Mouse (Mus musculus): ENCODE results near the gene Unc13b.

- no peak for TF ChIP-seq POLR2A (IDR thresholded peaks at IDR 0.05; ENCODE audit: insufficient read length, low read depth)
- TF ChIP-seq USF1 (IDR thresholded peaks at IDR 0.05; ENCODE audit: low read depth) = no peak
- TF ChIP-seq MYOD1 (IDR thresholded peaks at IDR 0.05; ENCODE audit: control insufficient read depth in 1 of 3, insufficient read length in 2 of 3, low read depth in 2 of 3) = no peak
- TF ChIP-seq MAX (IDR thresholded peaks at IDR 0.05; ENCODE audit: low read depth) = no peak
- TF ChIP-seq E2F4 (IDR thresholded peaks at IDR 0.05; ENCODE audit: insufficient read depth) = no peak
Measured at GRCm38 (mm10) chr4:43165403-43166005, 106.8 kb downstream of the Unc13b start.
